Mouse (Mus musculus): ENCODE data around the gene Fut7. TPM values are rescaled to one million over a fixed set of nuclear protein-coding genes. Genes with fewer than 3 reads are reported as not detected.

Fut7 gene
- total RNA-seq, 2 experiments from 2014 or later, result 4.9 to 6.3 TPM

Other genes starting within 250 kb of the Fut7 start
Only the 30 nearest of the 42 such genes appear.
- not detected in 2 replicates for gene Rnf224, start 186.5 kb upstream of the Fut7 start, total RNA-seq (2014; fragmentation: Nextera tagmentation)
- gene Rnf224, start 186.5 kb upstream of the Fut7 start, total RNA-seq (2017), result not detected in 2 replicates
- gene Rnf208, start 181.0 kb upstream of the Fut7 start, total RNA-seq (2014; fragmentation: Nextera tagmentation), result 1.6 and 10.2 TPM in 2 replicates
- 0.72 TPM in 1 of 2 replicates, not detected in the other for gene Rnf208, start 181.0 kb upstream of the Fut7 start, total RNA-seq (2017)
- gene Cysrt1, start 180.8 kb upstream of the Fut7 start, total RNA-seq (2014; fragmentation: Nextera tagmentation), result not detected in 2 replicates
- gene Cysrt1, start 180.8 kb upstream of the Fut7 start, total RNA-seq (2017), result not detected in 2 replicates
- 15.3 and 21.7 TPM in 2 replicates for gene AL732309.1, start 176.4 kb upstream of the Fut7 start, total RNA-seq (2014; fragmentation: Nextera tagmentation)
- 3.3 and 4.9 TPM in 2 replicates for gene AL732309.1, start 176.4 kb upstream of the Fut7 start, total RNA-seq (2017)
- 14.3 and 19.6 TPM in 2 replicates for gene Tmem203, start 167.8 kb upstream of the Fut7 start, total RNA-seq (2014; fragmentation: Nextera tagmentation)
- gene Tmem203, start 167.8 kb upstream of the Fut7 start, total RNA-seq (2017), result 4.3 and 9.1 TPM in 2 replicates
- gene Tprn, start 160.6 kb upstream of the Fut7 start, total RNA-seq (2014; fragmentation: Nextera tagmentation), result 17.5 and 27.4 TPM in 2 replicates
- 9.8 and 15.0 TPM in 2 replicates for gene Tprn, start 160.6 kb upstream of the Fut7 start, total RNA-seq (2017)
- gene Ssna1, start 150.8 kb upstream of the Fut7 start, total RNA-seq (2014; fragmentation: Nextera tagmentation), result 183 and 205 TPM in 2 replicates
- 81.8 and 104 TPM in 2 replicates for gene Ssna1, start 150.8 kb upstream of the Fut7 start, total RNA-seq (2017)
- 52.0 and 56.6 TPM in 2 replicates for gene Anapc2, start 150.8 kb upstream of the Fut7 start, total RNA-seq (2014; fragmentation: Nextera tagmentation)
- gene Anapc2, start 150.8 kb upstream of the Fut7 start, total RNA-seq (2017), result 31.3 and 39.0 TPM in 2 replicates
- gene Tmem210, start 135.1 kb upstream of the Fut7 start, total RNA-seq (2014; fragmentation: Nextera tagmentation), result not detected in 2 replicates
- gene Tmem210, start 135.1 kb upstream of the Fut7 start, total RNA-seq (2017), result not detected in 2 replicates
- not detected in 2 replicates for gene Lrrc26, start 133.4 kb upstream of the Fut7 start, total RNA-seq (2014; fragmentation: Nextera tagmentation)
- not detected in 2 replicates for gene Lrrc26, start 133.4 kb upstream of the Fut7 start, total RNA-seq (2017)
- gene Grin1, start 104.1 kb upstream of the Fut7 start, total RNA-seq (2014; fragmentation: Nextera tagmentation), result not detected in 2 replicates
- gene Grin1, start 104.1 kb upstream of the Fut7 start, total RNA-seq (2017), result not detected in 2 replicates
- gene Man1b1, start 90.9 kb upstream of the Fut7 start, total RNA-seq (2014; fragmentation: Nextera tagmentation), result 37.1 and 38.9 TPM in 2 replicates
- 31.8 and 82.7 TPM in 2 replicates for gene Man1b1, start 90.9 kb upstream of the Fut7 start, total RNA-seq (2017)
- 9.5 and 16.6 TPM in 2 replicates for gene Dpp7, start 66.9 kb upstream of the Fut7 start, total RNA-seq (2014; fragmentation: Nextera tagmentation)
- 22.0 and 59.0 TPM in 2 replicates for gene Dpp7, start 66.9 kb upstream of the Fut7 start, total RNA-seq (2017)
- 9.7 and 12.7 TPM in 2 replicates for gene Uap1l1, start 57.6 kb upstream of the Fut7 start, total RNA-seq (2014; fragmentation: Nextera tagmentation)
- gene Uap1l1, start 57.6 kb upstream of the Fut7 start, total RNA-seq (2017), result 2.0 and 2.5 TPM in 2 replicates
- gene Sapcd2, start 50.9 kb upstream of the Fut7 start, total RNA-seq (2014; fragmentation: Nextera tagmentation), result 18.4 and 19.0 TPM in 2 replicates
- gene Sapcd2, start 50.9 kb upstream of the Fut7 start, total RNA-seq (2017), result 4.9 and 7.1 TPM in 2 replicates
- not detected in 2 replicates for gene Entpd2, start 27.4 kb upstream of the Fut7 start, total RNA-seq (2014; fragmentation: Nextera tagmentation)
- gene Entpd2, start 27.4 kb upstream of the Fut7 start, total RNA-seq (2017), result not detected in 2 replicates
- gene Npdc1, start 23.9 kb upstream of the Fut7 start, total RNA-seq (2014; fragmentation: Nextera tagmentation), result not detected in 2 replicates
- gene Npdc1, start 23.9 kb upstream of the Fut7 start, total RNA-seq (2017), result not detected in 2 replicates
- 34.7 and 38.3 TPM in 2 replicates for gene Abca2, start 5.4 kb downstream of the Fut7 start, total RNA-seq (2014; fragmentation: Nextera tagmentation)
- gene Abca2, start 5.4 kb downstream of the Fut7 start, total RNA-seq (2017), result 10.8 and 13.1 TPM in 2 replicates
- gene Clic3, start 33.6 kb downstream of the Fut7 start, total RNA-seq (2014; fragmentation: Nextera tagmentation), result not detected in 2 replicates
- gene Clic3, start 33.6 kb downstream of the Fut7 start, total RNA-seq (2017), result not detected in 2 replicates
- 34.5 and 36.3 TPM in 2 replicates for gene Paxx, start 37.8 kb downstream of the Fut7 start, total RNA-seq (2014; fragmentation: Nextera tagmentation)
- 17.9 and 25.9 TPM in 2 replicates for gene Paxx, start 37.8 kb downstream of the Fut7 start, total RNA-seq (2017)
- not detected in 2 replicates for gene Ptgds, start 46.8 kb downstream of the Fut7 start, total RNA-seq (2014; fragmentation: Nextera tagmentation)
- not detected in 2 replicates for gene Ptgds, start 46.8 kb downstream of the Fut7 start, total RNA-seq (2017)
- not detected in 2 replicates for gene Lcn12, start 70.6 kb downstream of the Fut7 start, total RNA-seq (2014; fragmentation: Nextera tagmentation)
- not detected in 2 replicates for gene Lcn12, start 70.6 kb downstream of the Fut7 start, total RNA-seq (2017)
- gene Fbxw5, start 77.5 kb downstream of the Fut7 start, total RNA-seq (2014; fragmentation: Nextera tagmentation), result 50.4 and 64.5 TPM in 2 replicates
- gene Fbxw5, start 77.5 kb downstream of the Fut7 start, total RNA-seq (2017), result 24.0 and 28.9 TPM in 2 replicates
- gene C8g, start 78.5 kb downstream of the Fut7 start, total RNA-seq (2014; fragmentation: Nextera tagmentation), result 0.63 and 2.2 TPM in 2 replicates
- 0.76 and 3.3 TPM in 2 replicates for gene C8g, start 78.5 kb downstream of the Fut7 start, total RNA-seq (2017)
- gene Traf2, start 123.7 kb downstream of the Fut7 start, total RNA-seq (2014; fragmentation: Nextera tagmentation), result 19.2 and 22.4 TPM in 2 replicates
- 13.7 and 14.3 TPM in 2 replicates for gene Traf2, start 123.7 kb downstream of the Fut7 start, total RNA-seq (2017)
- gene Edf1, start 134.6 kb downstream of the Fut7 start, total RNA-seq (2014; fragmentation: Nextera tagmentation), result 151 and 209 TPM in 2 replicates
- 60.9 and 105 TPM in 2 replicates for gene Edf1, start 134.6 kb downstream of the Fut7 start, total RNA-seq (2017)
- gene Mamdc4, start 151.6 kb downstream of the Fut7 start, total RNA-seq (2014; fragmentation: Nextera tagmentation), result 6.5 and 8.1 TPM in 2 replicates
- 0.38 and 2.0 TPM in 2 replicates for gene Mamdc4, start 151.6 kb downstream of the Fut7 start, total RNA-seq (2017)
- 36.5 and 43.2 TPM in 2 replicates for gene Phpt1, start 152.0 kb downstream of the Fut7 start, total RNA-seq (2014; fragmentation: Nextera tagmentation)
- 19.1 and 25.2 TPM in 2 replicates for gene Phpt1, start 152.0 kb downstream of the Fut7 start, total RNA-seq (2017)
- gene Ajm1, start 158.5 kb downstream of the Fut7 start, total RNA-seq (2014; fragmentation: Nextera tagmentation), result not detected in 2 replicates
- 0.09 TPM in 1 of 2 replicates, not detected in the other for gene Ajm1, start 158.5 kb downstream of the Fut7 start, total RNA-seq (2017)
- 55.8 and 58.7 TPM in 2 replicates for gene Rabl6, start 185.3 kb downstream of the Fut7 start, total RNA-seq (2014; fragmentation: Nextera tagmentation)
- gene Rabl6, start 185.3 kb downstream of the Fut7 start, total RNA-seq (2017), result 58.5 and 92.0 TPM in 2 replicates